Mouse (Mus musculus) forelimb bud, embryonic 11.5 days (tissue): ENCODE measurements around the gene Rac1.

ENCODE experiments used
- DNase-seq: peaks from one replicate; pipeline ENCODE4 v3.0.0-alpha.2; 2012; ENCODE audit warnings: low read depth, low spot score

The Rac1 gene

GRCm38 (mm10) chr5:143493163-143493562 is 34.7 kb downstream of the Rac1 start:
- no peak for DNase-seq

GRCm38 (mm10) chr5:143491736-143492135 is 36.1 kb downstream of the Rac1 start:
- peak; percentile 12 for DNase-seq

- DNase-seq = no peak
Measured at GRCm38 (mm10) chr5:143489749-143490342, 38.0 kb downstream of the Rac1 start.

GRCm38 (mm10) chr5:143487998-143488397 is 39.8 kb downstream of the Rac1 start:
- DNase-seq = no peak

- no peak for DNase-seq
Measured at GRCm38 (mm10) chr5:143487193-143487592, 40.6 kb downstream of the Rac1 start.

- no peak for DNase-seq
Measured at GRCm38 (mm10) chr5:143484955-143485354, 42.9 kb downstream of the Rac1 start.

GRCm38 (mm10) chr5:143477901-143478300 is 49.9 kb downstream of the Rac1 start:
- DNase-seq = no peak

- DNase-seq = no peak
Measured at GRCm38 (mm10) chr5:143476013-143476412, 51.8 kb downstream of the Rac1 start.

- DNase-seq = no peak
Measured at GRCm38 (mm10) chr5:143475153-143475844, 52.5 kb downstream of the Rac1 start.

GRCm38 (mm10) chr5:143471953-143472618 is 55.8 kb downstream of the Rac1 start:
- DNase-seq = no peak

- no peak for DNase-seq
Measured at GRCm38 (mm10) chr5:143471165-143471546, 56.7 kb downstream of the Rac1 start.

- DNase-seq = no peak
Measured at GRCm38 (mm10) chr5:143470421-143471164, 57.2 kb downstream of the Rac1 start.

- DNase-seq = no peak
Measured at GRCm38 (mm10) chr5:143469628-143470027, 58.2 kb downstream of the Rac1 start.

GRCm38 (mm10) chr5:143467931-143468330 is 59.9 kb downstream of the Rac1 start:
- no peak for DNase-seq

GRCm38 (mm10) chr5:143466891-143467669 is 60.8 kb downstream of the Rac1 start:
- no peak for DNase-seq

GRCm38 (mm10) chr5:143465156-143466085 is 62.4 kb downstream of the Rac1 start:
- DNase-seq = no peak

- no peak for DNase-seq
Measured at GRCm38 (mm10) chr5:143464757-143465118, 63.1 kb downstream of the Rac1 start.

GRCm38 (mm10) chr5:143464100-143464756 is 63.6 kb downstream of the Rac1 start, which contains the start of gene Daglb:
Daglb (plus strand) TSS chr5:143464584.
- peak; percentile 89 for DNase-seq

GRCm38 (mm10) chr5:143463671-143464070 is 64.2 kb downstream of the Rac1 start:
- no peak for DNase-seq
